Mouse (Mus musculus) frontal cortex, postnatal 10 days (tissue): ENCODE data around the gene Glo1.

Experiments used
- DNase-seq, 2 experiments: peaks; one replicate each; pipeline ENCODE4 v3.0.0; 2022; ENCODE audit warnings: low spot score in 2 of 2, mixed read lengths in 1 of 2

Gene Glo1

GRCm38 (mm10) chr17:30580781-30581180 lies 45.9 kb downstream of the Glo1 start:
- DNase-seq: no peak

- no peak for DNase-seq
These were observed 49.7 kb downstream of the Glo1 start for GRCm38 (mm10) chr17:30576946-30577345.

- DNase-seq: peak; percentile 89 to 96
These were observed 50.5 kb downstream of the Glo1 start, which contains the start of gene Btbd9 for GRCm38 (mm10) chr17:30575941-30576773. Gene Btbd9, minus strand, starts transcription at chr17:30576488.

- DNase-seq: peak; percentile 62 to 69
These were observed 51.4 kb downstream of the Glo1 start for GRCm38 (mm10) chr17:30575121-30575904.

- DNase-seq: no peak
These were observed 51.9 kb downstream of the Glo1 start for GRCm38 (mm10) chr17:30574783-30575075.

- no peak for DNase-seq
These were observed 52.5 kb downstream of the Glo1 start for GRCm38 (mm10) chr17:30573990-30574782.

GRCm38 (mm10) chr17:30570971-30571370 lies 55.7 kb downstream of the Glo1 start:
- no peak for DNase-seq

GRCm38 (mm10) chr17:30570173-30570572 lies 56.5 kb downstream of the Glo1 start:
- no peak for DNase-seq

GRCm38 (mm10) chr17:30568473-30568872 lies 58.2 kb downstream of the Glo1 start:
- DNase-seq: no peak

- no peak for DNase-seq
These were observed 61.7 kb downstream of the Glo1 start for GRCm38 (mm10) chr17:30564971-30565370.

- DNase-seq: no peak
These were observed 62.3 kb downstream of the Glo1 start for GRCm38 (mm10) chr17:30564407-30564806.

- no peak for DNase-seq
These were observed 63.1 kb downstream of the Glo1 start for GRCm38 (mm10) chr17:30563484-30564075.

GRCm38 (mm10) chr17:30562770-30563169 lies 63.9 kb downstream of the Glo1 start:
- DNase-seq: no peak

- DNase-seq: no peak
These were observed 67.1 kb downstream of the Glo1 start for GRCm38 (mm10) chr17:30559536-30559935.

- no peak for DNase-seq
These were observed 68.0 kb downstream of the Glo1 start for GRCm38 (mm10) chr17:30558623-30559022.

- no peak for DNase-seq
These were observed 70.2 kb downstream of the Glo1 start for GRCm38 (mm10) chr17:30556512-30556911.

GRCm38 (mm10) chr17:30553027-30553937 lies 73.4 kb downstream of the Glo1 start:
- no peak for DNase-seq

- DNase-seq: no peak
These were observed 75.9 kb downstream of the Glo1 start for GRCm38 (mm10) chr17:30550774-30551107.

- DNase-seq: no peak
These were observed 76.5 kb downstream of the Glo1 start for GRCm38 (mm10) chr17:30549899-30550773.

GRCm38 (mm10) chr17:30539098-30539497 lies 87.6 kb downstream of the Glo1 start:
- no peak for DNase-seq
